Mouse (Mus musculus): Measurements from ENCODE around the gene Camta1. TPM values are rescaled to one million over a fixed set of nuclear protein-coding genes. Genes with fewer than 3 reads are reported as not detected.

The Camta1 gene
- polyA plus RNA-seq, 1 experiment from 2014 or later: 118 TPM

GRCm38 (mm10) chr4:151158250-151158649 is 703.4 kb downstream of the Camta1 start:
- Histone ChIP-seq H3K9ac (no peak overlapping the region), H3K4me1 (no peaks in the 10 kb centered on the region), H3K36me3 (no peaks in the 10 kb centered on the region), H3K4me3 (no peak overlapping the region), H3K4me2 (no peak overlapping the region), H3K27me3 (replicated peaks) (peaks cover 77% of the 10 kb centered on the region), H3K27ac (replicated peaks) (no peak overlapping the region), H3K9me3 (no peaks in the 10 kb centered on the region)
- WGBS: 52% methylated on average over 3 of the region's 3 CpGs
- no peak for ATAC-seq (ENCODE audit: extremely low read depth, insufficient number of reproducible peaks, low FRiP score, low TSS enrichment)

GRCm38 (mm10) chr4:151156904-151157303 is 704.8 kb downstream of the Camta1 start:
- Histone ChIP-seq H3K9me3 (no peaks in the 10 kb centered on the region), H3K27ac (replicated peaks) (no peak overlapping the region), H3K36me3 (no peaks in the 10 kb centered on the region), H3K9ac (no peak overlapping the region), H3K4me3 (no peak overlapping the region), H3K4me1 (peaks cover 1% of the 10 kb centered on the region; the same call in 1 of the 2 replicates), H3K4me2 (no peak overlapping the region), H3K27me3 (replicated peaks) (peaks cover 75% of the 10 kb centered on the region)
- ATAC-seq (ENCODE audit: extremely low read depth, insufficient number of reproducible peaks, low FRiP score, low TSS enrichment): no peak
- WGBS: 4% methylated on average over 7 of the region's 7 CpGs

- Histone ChIP-seq H3K4me2 (no peak overlapping the region), H3K4me1 (peaks cover 9% of the 10 kb centered on the region; the same call in 1 of the 2 replicates), H3K9ac (no peak overlapping the region), H3K9me3 (no peaks in the 10 kb centered on the region), H3K36me3 (no peaks in the 10 kb centered on the region), H3K27ac (replicated peaks) (no peak overlapping the region), H3K4me3 (no peak overlapping the region), H3K27me3 (replicated peaks) (peaks cover 72% of the 10 kb centered on the region)
- no peak for ATAC-seq (ENCODE audit: extremely low read depth, insufficient number of reproducible peaks, low FRiP score, low TSS enrichment)
- WGBS: 65% methylated on average over 4 of the region's 4 CpGs
These were observed 706.1 kb downstream of the Camta1 start for GRCm38 (mm10) chr4:151155587-151155986.

- H3K4me3 ChIP-seq: no peak overlapping the region
- no peak for ATAC-seq (ENCODE audit: extremely low read depth, insufficient number of reproducible peaks, low FRiP score, low TSS enrichment)
- H3K9me3 ChIP-seq: no peaks in the 10 kb centered on the region
- no peak overlapping the region for H3K27ac ChIP-seq (replicated peaks)
- H3K4me2 ChIP-seq: no peak overlapping the region
- no peaks in the 10 kb centered on the region for H3K36me3 ChIP-seq
- H3K27me3 ChIP-seq (replicated peaks): peaks cover 74% of the 10 kb centered on the region
- 53% methylated on average over 4 of the region's 4 CpGs for whole genome bisulfite sequencing
- peaks cover 9% of the 10 kb centered on the region; the same call in 1 of the 2 replicates for H3K4me1 ChIP-seq
- H3K9ac ChIP-seq: no peak overlapping the region
These were observed 707.4 kb downstream of the Camta1 start for GRCm38 (mm10) chr4:151154306-151154705.

GRCm38 (mm10) chr4:151152010-151152409 is 709.7 kb downstream of the Camta1 start:
- Histone ChIP-seq H3K4me2 (no peak overlapping the region), H3K27me3 (replicated peaks) (peaks cover 66% of the 10 kb centered on the region), H3K4me3 (no peak overlapping the region), H3K9ac (no peak overlapping the region), H3K4me1 (peaks cover 9% of the 10 kb centered on the region; the same call in 1 of the 2 replicates), H3K9me3 (no peaks in the 10 kb centered on the region), H3K27ac (replicated peaks) (no peak overlapping the region), H3K36me3 (no peaks in the 10 kb centered on the region)
- no peak for ATAC-seq (ENCODE audit: extremely low read depth, insufficient number of reproducible peaks, low FRiP score, low TSS enrichment)
- 70% methylated on average over 6 of the region's 6 CpGs for WGBS

- WGBS: 83% methylated on average over 11 of the region's 11 CpGs
- H3K9ac ChIP-seq: no peak overlapping the region
- no peak overlapping the region for H3K4me2 ChIP-seq
- peaks cover 60% of the 10 kb centered on the region for H3K27me3 ChIP-seq (replicated peaks)
- H3K27ac ChIP-seq (replicated peaks): no peak overlapping the region
- no peaks in the 10 kb centered on the region for H3K9me3 ChIP-seq
- no peak for ATAC-seq (ENCODE audit: extremely low read depth, insufficient number of reproducible peaks, low FRiP score, low TSS enrichment)
- H3K4me3 ChIP-seq: no peak overlapping the region
- peaks cover 9% of the 10 kb centered on the region; the same call in 1 of the 2 replicates for H3K4me1 ChIP-seq
- no peaks in the 10 kb centered on the region for H3K36me3 ChIP-seq
These were observed 710.8 kb downstream of the Camta1 start for GRCm38 (mm10) chr4:151150842-151151241.

GRCm38 (mm10) chr4:151150115-151150514 is 711.6 kb downstream of the Camta1 start:
- no peak for ATAC-seq (ENCODE audit: extremely low read depth, insufficient number of reproducible peaks, low FRiP score, low TSS enrichment)
- no peaks in the 10 kb centered on the region for H3K36me3 ChIP-seq
- no peak overlapping the region for H3K27ac ChIP-seq (replicated peaks)
- no peak overlapping the region for H3K4me3 ChIP-seq
- H3K4me1 ChIP-seq: peaks cover 9% of the 10 kb centered on the region; the same call in 1 of the 2 replicates
- H3K9ac ChIP-seq: no peak overlapping the region
- H3K4me2 ChIP-seq: no peak overlapping the region
- peaks cover 56% of the 10 kb centered on the region for H3K27me3 ChIP-seq (replicated peaks)
- WGBS: 72% methylated on average over 11 of the region's 11 CpGs
- H3K9me3 ChIP-seq: no peaks in the 10 kb centered on the region

- H3K4me1 ChIP-seq: peaks cover 9% of the 10 kb centered on the region; the same call in 1 of the 2 replicates
- no peak for ATAC-seq (ENCODE audit: extremely low read depth, insufficient number of reproducible peaks, low FRiP score, low TSS enrichment)
- H3K27me3 ChIP-seq (replicated peaks): peaks cover 36% of the 10 kb centered on the region
- no peaks in the 10 kb centered on the region for H3K36me3 ChIP-seq
- H3K9ac ChIP-seq: no peak overlapping the region
- no peak overlapping the region for H3K4me2 ChIP-seq
- WGBS: 52% methylated on average over 12 of the region's 12 CpGs
- H3K4me3 ChIP-seq: no peak overlapping the region
- peaks cover 10% of the 10 kb centered on the region; the same call in 1 of the 2 replicates for H3K9me3 ChIP-seq
- no peak overlapping the region for H3K27ac ChIP-seq (replicated peaks)
These were observed 714.1 kb downstream of the Camta1 start for GRCm38 (mm10) chr4:151147541-151147940.

- Histone ChIP-seq H3K9ac (no peak overlapping the region), H3K27me3 (replicated peaks) (peaks cover 19% of the 10 kb centered on the region), H3K9me3 (peaks cover 10% of the 10 kb centered on the region; the same call in 1 of the 2 replicates), H3K4me1 (peaks cover 27% of the 10 kb centered on the region), H3K27ac (replicated peaks) (no peak overlapping the region), H3K36me3 (no peaks in the 10 kb centered on the region), H3K4me2 (no peak overlapping the region), H3K4me3 (no peak overlapping the region)
- WGBS: 71% methylated on average over 14 of the region's 14 CpGs
- no peak for ATAC-seq (ENCODE audit: extremely low read depth, insufficient number of reproducible peaks, low FRiP score, low TSS enrichment)
These were observed 717.6 kb downstream of the Camta1 start for GRCm38 (mm10) chr4:151144121-151144520.

- 2% methylated on average over 13 of the region's 13 CpGs for WGBS
- Histone ChIP-seq H3K9ac (peak overlapping the region; percentile 67), H3K27me3 (replicated peaks) (peaks cover 12% of the 10 kb centered on the region), H3K9me3 (peaks cover 10% of the 10 kb centered on the region; the same call in 1 of the 2 replicates), H3K4me2 (peak overlapping the region; percentile 71), H3K4me1 (peaks cover 44% of the 10 kb centered on the region), H3K27ac (replicated peaks) (peak overlapping the region; percentile 86), H3K36me3 (no peaks in the 10 kb centered on the region), H3K4me3 (peak overlapping the region; percentile 39)
- ATAC-seq (ENCODE audit: extremely low read depth, insufficient number of reproducible peaks, low FRiP score, low TSS enrichment): peak; percentile 33; the same call in 1 of the 2 replicates
These were observed 720.3 kb downstream of the Camta1 start for GRCm38 (mm10) chr4:151141196-151141880.

GRCm38 (mm10) chr4:151140368-151140982 is 721.2 kb downstream of the Camta1 start:
- peaks cover 46% of the 10 kb centered on the region for H3K4me1 ChIP-seq
- H3K9me3 ChIP-seq: peaks cover 10% of the 10 kb centered on the region; the same call in 1 of the 2 replicates
- 19% methylated on average over 20 of the region's 20 CpGs for WGBS
- ATAC-seq (ENCODE audit: extremely low read depth, insufficient number of reproducible peaks, low FRiP score, low TSS enrichment): no peak
- no peaks in the 10 kb centered on the region for H3K36me3 ChIP-seq
- peak overlapping the region; percentile 71 for H3K4me2 ChIP-seq
- H3K27ac ChIP-seq (replicated peaks): no peak overlapping the region
- no peak overlapping the region for H3K4me3 ChIP-seq
- peaks cover 12% of the 10 kb centered on the region for H3K27me3 ChIP-seq (replicated peaks)
- H3K9ac ChIP-seq: peak overlapping the region; percentile 67
